Mouse (Mus musculus): ENCODE data around the gene Gm28048.

DNA sequence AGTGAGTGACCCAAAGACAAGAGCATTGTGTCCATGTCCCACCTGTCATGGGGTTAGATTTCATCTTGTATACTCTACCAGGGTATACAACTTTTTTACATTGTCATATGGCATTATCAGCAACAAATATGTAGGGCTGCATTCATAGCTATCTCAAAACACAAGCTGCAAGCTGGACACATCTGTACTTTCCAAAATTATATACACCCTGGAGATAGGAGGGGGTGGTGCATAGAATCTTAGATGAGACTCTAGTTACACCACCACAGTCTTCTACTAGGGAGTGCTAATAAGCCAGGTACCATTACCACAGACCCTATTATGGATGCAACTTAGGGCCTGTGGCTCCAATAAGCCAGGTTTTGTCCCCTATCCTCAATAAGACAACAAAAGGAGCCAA lies 173.8 kb downstream of the Gm28048 start:
- TF ChIP-seq CTCF (IDR thresholded peaks at IDR 0.05; ENCODE audit: low read depth) (no peak), EP300 (IDR thresholded peaks at IDR 0.05; ENCODE audit: low read depth) (peak; percentile 30; the same call in 1 of the 2 replicates)

Measured in liver, embryonic 14.5 days (tissue).